Mouse (Mus musculus) forebrain, postnatal 0 days (tissue): ENCODE data around the gene Ntrk2. TPM values are rescaled to one million over a fixed set of nuclear protein-coding genes. Genes with fewer than 3 reads are reported as not detected.

ENCODE experiments used
- ATAC-seq: fragments of 200-750 bp; cut with Nextera tagmentation; 2 replicates; pipeline ENCODE4 v1.8.0; 2017; ENCODE audit warnings: mild to moderate bottlenecking, moderate library complexity
- DNase-seq: peaks from one replicate; pipeline ENCODE4 v3.0.0-alpha.2; 2015
- H3K27ac ChIP-seq: fragments of 300-500 bp; sonication (generic); 2 replicates; pipeline ENCODE4 v1.5.1; 2014; ENCODE audit warnings: low read depth, mild to moderate bottlenecking, antibody characterized with exemption, low read length, moderate library complexity, mixed read lengths
- H3K27me3 ChIP-seq: fragments of 300-500 bp; sonication (generic); 2 replicates; pipeline ENCODE4 v1.6.1; 2014; ENCODE audit warnings: mild to moderate bottlenecking, low read length, mixed read lengths; ENCODE audit not compliant: insufficient read depth
- H3K36me3 ChIP-seq: fragments of 300-500 bp; sonication (generic); 2 replicates; pipeline ENCODE4 v1.6.1; 2014; ENCODE audit warnings: mild to moderate bottlenecking, moderate library complexity; ENCODE audit not compliant: insufficient read depth
- H3K4me1 ChIP-seq: fragments of 300-500 bp; sonication (generic); 2 replicates; pipeline ENCODE4 v1.6.1; 2014; ENCODE audit warnings: antibody characterized with exemption; ENCODE audit not compliant: insufficient read depth
- H3K4me2 ChIP-seq: fragments of 300-500 bp; sonication (generic); 2 replicates; pipeline ENCODE4 v1.6.1; 2014; ENCODE audit warnings: low read depth, mild to moderate bottlenecking, moderate library complexity
- H3K4me3 ChIP-seq: fragments of 300-500 bp; sonication (generic); 2 replicates; pipeline ENCODE4 v1.5.1; 2014; ENCODE audit warnings: low read depth, low read length, mixed read lengths
- H3K9ac ChIP-seq: fragments of 300-500 bp; sonication (generic); 2 replicates; pipeline ENCODE4 v1.6.1; 2014; ENCODE audit warnings: mild to moderate bottlenecking
- H3K9me3 ChIP-seq: fragments of 300-500 bp; sonication (generic); 2 replicates; pipeline ENCODE4 v1.6.1; 2016; ENCODE audit warnings: low read length
- CTCF ChIP-seq: sonication (generic); IDR thresholded peaks from 2 replicates; pipeline ENCODE4 v1.5.1; 2016; ENCODE audit warnings: antibody characterized with exemption, control low read depth, low read depth
- WGBS: fragments of 180-500 bp; shearing (Covaris S2); extraction: QIAGEN DNeasy Blood & Tissue Kit; methylation state at CpG from one replicate; pipeline ENCODE4 v1.1.7; 2014; 5-methylcytosine and 5-hydroxymethylcytosine counted together
- polyA plus RNA-seq: library from polyadenylated mRNA; unstranded; fragments of >200 nt; fragmentation: Nextera tagmentation; extraction: Ambion mirVana; gene quantifications from 2 replicates; pipeline ENCODE4 v1.2.1, GENCODE M21; 2015
- total RNA-seq: library from RNA; depleted of rRNA; stranded (reverse); fragments of >200 nt; gene quantifications from 2 replicates; pipeline ENCODE4 v1.2.3, GENCODE M21; 2014

Ntrk2 gene
- total and polyA plus RNA-seq, 2 experiments from 2014 or later: 131 to 184 TPM

GRCm38 (mm10) chr13:58809930-58810329, 3.6 kb downstream of the Ntrk2 start:
- TF ChIP-seq CTCF: no peak
- Histone ChIP-seq H3K4me2 (peak overlapping the region; percentile 72), H3K4me3 (peak overlapping the region; percentile 62), H3K27ac (peak overlapping the region; percentile 96), H3K9ac (peak overlapping the region; percentile 88), H3K4me1 (peaks cover 24% of the 10 kb centered on the region), H3K36me3 (peaks cover 6% of the 10 kb centered on the region; the same call in 1 of the 2 replicates), H3K27me3 (no peaks in the 10 kb centered on the region), H3K9me3 (no peaks in the 10 kb centered on the region)
- 20% methylated on average over 8 of the region's 8 CpGs for WGBS
- DNase-seq: peak; percentile 61
- no peak for ATAC-seq

GRCm38 (mm10) chr13:58824752-58825151, 18.4 kb downstream of the Ntrk2 start:
- H3K4me2 ChIP-seq: no peak overlapping the region
- no peak for TF ChIP-seq CTCF
- WGBS: 65% methylated on average over 7 of the region's 7 CpGs

GRCm38 (mm10) chr13:58826356-58827197, 20.2 kb downstream of the Ntrk2 start:
- WGBS: 19% methylated on average over 14 of the region's 14 CpGs
- peak; percentile 65 for ATAC-seq
- Histone ChIP-seq H3K4me1 (no peaks in the 10 kb centered on the region), H3K4me3 (no peak overlapping the region), H3K27ac (peak overlapping the region; percentile 35; the same call in 1 of the 2 replicates), H3K36me3 (peaks cover 7% of the 10 kb centered on the region; the same call in 1 of the 2 replicates), H3K9me3 (no peaks in the 10 kb centered on the region), H3K4me2 (peak overlapping the region; percentile 15; the same call in 1 of the 2 replicates), H3K9ac (no peak overlapping the region), H3K27me3 (no peaks in the 10 kb centered on the region)
- DNase-seq: peak; percentile 35
- TF ChIP-seq CTCF: no peak

More at GRCm38 (mm10) chr13:58824752-58825151, 18.4 kb downstream of the Ntrk2 start:
- Histone ChIP-seq H3K27ac (no peak overlapping the region), H3K27me3 (no peaks in the 10 kb centered on the region), H3K36me3 (peaks cover 20% of the 10 kb centered on the region), H3K9me3 (no peaks in the 10 kb centered on the region), H3K4me3 (no peak overlapping the region), H3K9ac (no peak overlapping the region), H3K4me1 (no peaks in the 10 kb centered on the region)
- DNase-seq (no peak), ATAC-seq (no peak)

GRCm38 (mm10) chr13:58831999-58832398, 25.6 kb downstream of the Ntrk2 start:
- DNase-seq (no peak), ATAC-seq (no peak)
- 58% methylated on average over 4 of the region's 4 CpGs for WGBS
- H3K4me2 ChIP-seq: no peak overlapping the region
- H3K9me3 ChIP-seq: no peaks in the 10 kb centered on the region
- H3K27ac ChIP-seq: no peak overlapping the region
- no peaks in the 10 kb centered on the region for H3K36me3 ChIP-seq
- no peak for TF ChIP-seq CTCF
- H3K4me1 ChIP-seq: no peaks in the 10 kb centered on the region
- no peak overlapping the region for H3K9ac ChIP-seq
- H3K27me3 ChIP-seq: no peaks in the 10 kb centered on the region
- no peak overlapping the region for H3K4me3 ChIP-seq

GRCm38 (mm10) chr13:58834726-58835125, 28.4 kb downstream of the Ntrk2 start:
- WGBS: 65% methylated on average over 4 of the region's 4 CpGs
- Histone ChIP-seq H3K4me1 (no peaks in the 10 kb centered on the region), H3K4me2 (no peak overlapping the region), H3K9me3 (no peaks in the 10 kb centered on the region), H3K27ac (no peak overlapping the region), H3K27me3 (no peaks in the 10 kb centered on the region), H3K36me3 (peaks cover 1% of the 10 kb centered on the region; the same call in 1 of the 2 replicates), H3K9ac (no peak overlapping the region), H3K4me3 (no peak overlapping the region)
- ATAC-seq (no peak), DNase-seq (no peak)
- no peak for TF ChIP-seq CTCF

- no peak for DNase-seq
- Histone ChIP-seq H3K4me2 (no peak overlapping the region), H3K4me3 (no peak overlapping the region), H3K4me1 (no peaks in the 10 kb centered on the region; the same call in 1 of the 2 replicates), H3K27me3 (no peaks in the 10 kb centered on the region), H3K27ac (no peak overlapping the region), H3K36me3 (peaks cover 11% of the 10 kb centered on the region; the same call in 1 of the 2 replicates), H3K9ac (no peak overlapping the region), H3K9me3 (no peaks in the 10 kb centered on the region)
- WGBS: 93% methylated on average over 1 of the region's 1 CpGs
- no peak for ATAC-seq
- no peak for TF ChIP-seq CTCF
Observed at GRCm38 (mm10) chr13:58836891-58837290, 30.5 kb downstream of the Ntrk2 start.

- WGBS: 69% methylated on average over 8 of the region's 8 CpGs
- Histone ChIP-seq H3K27ac (no peak overlapping the region), H3K4me2 (no peak overlapping the region), H3K4me3 (no peak overlapping the region), H3K9me3 (no peaks in the 10 kb centered on the region), H3K36me3 (peaks cover 12% of the 10 kb centered on the region), H3K9ac (no peak overlapping the region), H3K4me1 (no peaks in the 10 kb centered on the region; the same call in 1 of the 2 replicates), H3K27me3 (no peaks in the 10 kb centered on the region)
- ATAC-seq (no peak), DNase-seq (no peak)
- TF ChIP-seq CTCF: no peak
Observed at GRCm38 (mm10) chr13:58838110-58838509, 31.7 kb downstream of the Ntrk2 start.
